Comparison of ENCODE assay signal across 24 mouse cellular contexts in the genomic region with DNA sequence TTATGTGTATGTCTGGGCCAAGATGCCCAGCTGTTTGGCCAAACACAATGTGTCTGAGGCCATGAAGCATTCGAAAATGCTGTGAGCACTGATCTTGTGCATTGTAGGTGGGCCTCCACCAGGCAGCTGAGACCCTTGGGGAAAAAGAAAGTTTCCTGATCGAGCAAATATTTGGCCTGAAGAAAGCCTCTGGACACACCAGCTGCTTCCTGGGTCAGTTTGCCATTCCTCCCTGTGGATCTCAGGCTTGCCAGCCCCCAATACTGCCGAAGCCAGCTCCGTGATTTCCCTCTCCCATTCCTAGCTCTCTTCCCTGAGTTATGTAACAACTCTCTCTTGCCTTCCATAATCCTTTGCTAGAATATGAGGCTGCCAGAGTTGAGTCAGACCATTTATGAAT. TPM values are rescaled to one million over a fixed set of nuclear protein-coding genes. Genes with fewer than 3 reads are reported as not detected.
"Had no signal": no experiment of that assay in that cellular context is flagged by ENCODE, and none has a peak within 500 bp of the region (broad histone marks: within the 10 kb centered on the region; RNA-seq: fewer than 3 reads in every experiment).

No protein-coding gene starts in this region.

- H3K4me3 ChIP-seq: layer of hippocampus, adult 2 months; limb, embryonic 10.5 days; limb, embryonic 13.5 days; midbrain, embryonic 12.5 days; midbrain, embryonic 15.5 days; neural tube, embryonic 12.5 days; neural tube, embryonic 15.5 days; stomach, embryonic 15.5 days had no signal

- DNase-seq: kidney, postnatal 25 days; layer of hippocampus, adult 9-11 months; liver; liver, postnatal 0 days; lung, embryonic 14.5 days; right cerebral cortex, adult 18-20 months; right cerebral cortex, postnatal 14 days; right cerebral cortex, postnatal 4 days; spleen, adult 18-20 months; thymus, adult 18-20 months; thymus, postnatal 36 days had no signal

- H3K36me3 ChIP-seq: limb, embryonic 10.5 days; limb, embryonic 13.5 days; midbrain, embryonic 12.5 days; midbrain, embryonic 15.5 days; neural tube, embryonic 12.5 days; neural tube, embryonic 15.5 days; stomach, embryonic 15.5 days had no signal

- ATAC-seq: liver, postnatal 0 days; lung, postnatal 0 days; midbrain, embryonic 15.5 days had no signal

- H3K27me3 ChIP-seq: midbrain, embryonic 12.5 days; midbrain, embryonic 15.5 days; neural tube, embryonic 12.5 days; neural tube, embryonic 15.5 days; stomach, embryonic 15.5 days had no signal

- H3K9me3 ChIP-seq: limb, embryonic 10.5 days; limb, embryonic 13.5 days; midbrain, embryonic 12.5 days; midbrain, embryonic 15.5 days; neural tube, embryonic 12.5 days; neural tube, embryonic 15.5 days; stomach, embryonic 15.5 days had no signal

- H3K4me1 ChIP-seq: limb, embryonic 10.5 days; midbrain, embryonic 12.5 days; midbrain, embryonic 15.5 days; neural tube, embryonic 12.5 days; neural tube, embryonic 15.5 days had no signal

- H3K27ac ChIP-seq: kidney, postnatal 0 days; layer of hippocampus, adult 2 months; limb, embryonic 10.5 days; limb, embryonic 13.5 days; liver, embryonic 14.5 days; macrophage; midbrain, embryonic 12.5 days; midbrain, embryonic 15.5 days; neural tube, embryonic 12.5 days; neural tube, embryonic 15.5 days; stomach, embryonic 15.5 days had no signal

- H3K9ac ChIP-seq: limb, embryonic 13.5 days; liver, embryonic 14.5 days; liver, postnatal 0 days; lung, embryonic 14.5 days; midbrain, embryonic 12.5 days; midbrain, embryonic 15.5 days; neural tube, embryonic 12.5 days; neural tube, embryonic 15.5 days; stomach, embryonic 15.5 days had no signal

- H3K4me2 ChIP-seq: limb, embryonic 13.5 days; lung, embryonic 14.5 days; midbrain, embryonic 12.5 days; midbrain, embryonic 15.5 days; neural tube, embryonic 12.5 days; neural tube, embryonic 15.5 days; stomach, embryonic 15.5 days had no signal

RNA-seq across cellular contexts. Expression of a gene that starts 11.3 kb away (rescaled TPM):
- total RNA-seq: megakaryocyte, adult 5-6 weeks had no signal
- polyA plus RNA-seq: macrophage had no signal
